Mouse (Mus musculus) CH12.LX (cell line): ENCODE measurements around the gene Sh3rf3. TPM values are rescaled to one million over a fixed set of nuclear protein-coding genes. Genes with fewer than 3 reads are reported as not detected.

Experiments used
- DNase-seq: peaks from one replicate; pipeline ENCODE4 v3.0.0-alpha.2; 2013; ENCODE audit errors: extremely low read depth
- H3K27ac ChIP-seq: 2 replicates; pipeline ENCODE4 v1.5.1; 2012; ENCODE audit warnings: low read depth, mild to moderate bottlenecking, control low read depth, moderate library complexity; ENCODE audit not compliant: insufficient read depth
- H3K27me3 ChIP-seq: replicated peaks from 2 replicates; pipeline ENCODE3; 2012; ENCODE audit warnings: inconsistent platforms
- H3K36me3 ChIP-seq, 2 experiments: replicated peaks in 1 of 2; 2 replicates each; pipeline versions ENCODE3 to v1.6.1; 2012; ENCODE audit warnings: inconsistent platforms in 1 of 2, low read length in 1 of 2, mild to moderate bottlenecking in 1 of 2, mixed read lengths in 1 of 2, moderate library complexity in 1 of 2; ENCODE audit not compliant: control insufficient read depth in 1 of 2, insufficient read depth in 1 of 2
- H3K4me1 ChIP-seq, 2 experiments: 2 replicates each; pipeline ENCODE4 v1.6.1; 2012; ENCODE audit warnings: inconsistent platforms in 1 of 2, moderate library complexity in 1 of 2; ENCODE audit not compliant: insufficient read depth in 2 of 2, control insufficient read depth in 1 of 2
- H3K4me2 ChIP-seq: 2 replicates; pipeline ENCODE4 v1.6.1; 2012; ENCODE audit warnings: low read depth, mild to moderate bottlenecking, control low read depth; ENCODE audit not compliant: poor library complexity, insufficient read depth, severe bottlenecking
- H3K4me3 ChIP-seq, 3 experiments: fragments of 150-350 bp in 1 of 3; sonication (generic) in 1 of 3; replicated peaks in 1 of 3; 2 replicates each; pipeline versions ENCODE3 to v1.5.1; 2011 to 2012; ENCODE audit warnings: low read depth in 2 of 3, low read length in 2 of 3, mild to moderate bottlenecking in 2 of 3, moderate library complexity in 2 of 3, control low read depth in 1 of 3, improper control_type of control experiment in 1 of 3, inconsistent platforms in 1 of 3, mixed read lengths in 1 of 3; ENCODE audit not compliant: poor library complexity in 1 of 3
- H3K79me2 ChIP-seq: replicated peaks from 2 replicates; pipeline ENCODE4 v1.6.1; 2012; ENCODE audit warnings: mild to moderate bottlenecking, moderate library complexity; ENCODE audit not compliant: control insufficient read depth, poor library complexity, insufficient read depth, severe bottlenecking; ENCODE audit errors: extremely low read depth
- H3K9ac ChIP-seq: 2 replicates; pipeline ENCODE4 v1.6.1; 2012; ENCODE audit warnings: low read depth, mild to moderate bottlenecking, control low read depth, moderate library complexity; ENCODE audit not compliant: insufficient read depth
- H3K9me3 ChIP-seq: replicated peaks from 2 replicates; pipeline ENCODE3; 2012; ENCODE audit warnings: low read length, inconsistent platforms, mixed read lengths
- BHLHE40 ChIP-seq: IDR thresholded peaks from 2 replicates; pipeline ENCODE4 v1.6.1; 2011; ENCODE audit warnings: mild to moderate bottlenecking, low read depth, low read length, improper control_type of control experiment
- CTCF ChIP-seq, 2 experiments: IDR thresholded peaks in 1 of 2; conservative IDR thresholded peaks in 1 of 2; 2 replicates each; pipeline ENCODE4 v1.5.1; 2011 to 2012; ENCODE audit warnings: low read depth in 2 of 2, low read length in 2 of 2, improper control_type of control experiment in 1 of 2, inconsistent platforms in 1 of 2, mild to moderate bottlenecking in 1 of 2, moderate library complexity in 1 of 2
- EP300 ChIP-seq: IDR thresholded peaks from 2 replicates; pipeline ENCODE4 v1.6.1; 2011; ENCODE audit warnings: low read length, improper control_type of control experiment
- GABPA ChIP-seq: IDR thresholded peaks from 2 replicates; pipeline ENCODE4 v1.6.1; 2012; ENCODE audit warnings: low read depth, low read length, improper control_type of control experiment, inconsistent platforms; ENCODE audit not compliant: insufficient replicate concordance
- HCFC1 ChIP-seq: IDR thresholded peaks from 2 replicates; pipeline ENCODE4 v1.6.1; 2012; ENCODE audit warnings: low read depth, mild to moderate bottlenecking, inconsistent platforms, low read length, improper control_type of control experiment
- MAFK ChIP-seq: IDR thresholded peaks from 2 replicates; pipeline ENCODE4 v1.6.1; 2011; ENCODE audit warnings: low read length, improper control_type of control experiment; ENCODE audit not compliant: insufficient replicate concordance
- MEF2A ChIP-seq: IDR thresholded peaks from 2 replicates; pipeline ENCODE4 v1.6.1; 2014; ENCODE audit warnings: low read depth, mild to moderate bottlenecking, inconsistent platforms, low read length, improper control_type of control experiment, borderline replicate concordance
- MYC ChIP-seq: IDR thresholded peaks from 2 replicates; pipeline ENCODE4 v1.6.1; 2011; ENCODE audit warnings: low read depth, mild to moderate bottlenecking, improper control_type of control experiment, low read length
- NELFE ChIP-seq: IDR thresholded peaks from 2 replicates; pipeline ENCODE4 v1.6.1; 2011; ENCODE audit warnings: low read depth, low read length, improper control_type of control experiment
- NRF1 ChIP-seq: IDR thresholded peaks from 2 replicates; pipeline ENCODE4 v1.6.1; 2014; ENCODE audit warnings: low read depth, mild to moderate bottlenecking, inconsistent platforms, low read length, improper control_type of control experiment, moderate library complexity
- PAX5 ChIP-seq: IDR thresholded peaks from 2 replicates; pipeline ENCODE4 v1.6.1; 2012; ENCODE audit warnings: low read length, inconsistent platforms, mixed read lengths
- POLR2A ChIP-seq: IDR thresholded peaks from 2 replicates; pipeline ENCODE4 v1.6.1; 2011; ENCODE audit warnings: low read depth, mild to moderate bottlenecking, improper control_type of control experiment, low read length
- RAD21 ChIP-seq: IDR thresholded peaks from 2 replicates; pipeline ENCODE4 v1.6.1; 2011; ENCODE audit warnings: low read depth, mild to moderate bottlenecking, low read length, improper control_type of control experiment, moderate library complexity
- TCF12 ChIP-seq: IDR thresholded peaks from 2 replicates; pipeline ENCODE4 v1.6.1; 2014; ENCODE audit warnings: low read depth, mild to moderate bottlenecking, inconsistent platforms, low read length, improper control_type of control experiment
- USF2 ChIP-seq: conservative IDR thresholded peaks from 2 replicates; pipeline ENCODE4 v1.6.1; 2011; ENCODE audit warnings: low read depth, low read length, improper control_type of control experiment
- ZC3H11A ChIP-seq: IDR thresholded peaks from 2 replicates; pipeline ENCODE4 v1.6.1; 2012; ENCODE audit warnings: low read depth, mild to moderate bottlenecking, inconsistent platforms, low read length, improper control_type of control experiment
- ZMIZ1 ChIP-seq: IDR thresholded peaks from 2 replicates; pipeline ENCODE4 v1.6.1; 2012; ENCODE audit warnings: low read depth, mild to moderate bottlenecking, inconsistent platforms, low read length, improper control_type of control experiment
- ZNF384 ChIP-seq: IDR thresholded peaks from 2 replicates; pipeline ENCODE4 v1.6.1; 2012; ENCODE audit warnings: low read depth, low read length, improper control_type of control experiment, inconsistent platforms
- dilution Hi-C: fragments of 300-500 bp; cut with MboI; formaldehyde crosslinking; loops from 2 replicates; pipeline ENCODE4 v1.14.3; 2020; ENCODE audit warnings: low sequenced_read_pairs; ENCODE audit not compliant: extremely low pct_unique_long_range_greater_than_20kb, extremely low pct_ligation_motif_present
- in situ Hi-C: fragments of 300-500 bp; cut with MboI; formaldehyde crosslinking; loops from 3 replicates; pipeline ENCODE4 v1.14.3; 2019; ENCODE audit warnings: low sequenced_read_pairs, low pct_ligation_motif_present, low pct_unique_long_range_greater_than_20kb, mixed read lengths
- polyA plus RNA-seq: library from polyadenylated mRNA; unstranded; fragments of >175 nt; gene quantifications from 2 replicates; pipeline ENCODE4 v1.2.1, GENCODE M21; 2012; ENCODE audit warnings: low read depth; ENCODE audit not compliant: insufficient read length
- total RNA-seq, 2 experiments: library from RNA; depleted of rRNA; stranded (reverse); fragments of 300-350 nt in 1 of 2; fragments of >200 nt in 1 of 2; gene quantifications; 2 replicates each; pipeline ENCODE4 v1.2.3; 2012 to 2014

Gene Sh3rf3
- total and polyA plus RNA-seq, 3 experiments: 0.13 to 0.64 TPM; not detected in 1

- H3K9me3 ChIP-seq: peaks cover 2% of the 10 kb centered on the region
- H3K27me3 ChIP-seq: no peaks in the 10 kb centered on the region
- TF ChIP-seq ZMIZ1 (no peak), ZNF384 (no peak), ZC3H11A (no peak), POLR2A (no peak), TCF12 (no peak), NELFE (no peak), RAD21 (no peak), NRF1 (no peak)
- no peak overlapping the region for H3K4me2 ChIP-seq
- no peak overlapping the region for H3K4me3 ChIP-seq
- in situ Hi-C loops: loop anchor here (25.0 kb wide), 1 partner anchor 737 kb away; no protein-coding TSS in a partner anchor
- no peak overlapping the region for H3K27ac ChIP-seq
- H3K4me1 ChIP-seq: peaks cover 0 to 17% of the 10 kb centered on the region in 2 experiments; a peak in 3 of 4 replicates
- H3K79me2 ChIP-seq: no peaks in the 10 kb centered on the region
- H3K36me3 ChIP-seq: no peaks in the 10 kb centered on the region
- DNase-seq: peak; percentile 40
- no peak overlapping the region for H3K9ac ChIP-seq
- dilution Hi-C loops: no loop called here
These were observed 312.3 kb downstream of the Sh3rf3 start for GRCm38 (mm10) chr10:59125497-59125896.

GRCm38 (mm10) chr10:59127637-59128036, 314.5 kb downstream of the Sh3rf3 start:
- Histone ChIP-seq H3K79me2 (no peaks in the 10 kb centered on the region), H3K27ac (no peak overlapping the region), H3K4me1 (peaks cover 0 to 17% of the 10 kb centered on the region in 2 experiments; a peak in 3 of 4 replicates), H3K9me3 (no peaks in the 10 kb centered on the region), H3K27me3 (no peaks in the 10 kb centered on the region), H3K9ac (no peak overlapping the region), H3K36me3 (no peaks in the 10 kb centered on the region), H3K4me3 (no peak overlapping the region), H3K4me2 (no peak overlapping the region)
- in situ Hi-C loops: loop anchor here (25.0 kb wide), 1 partner anchor 735 kb away; no protein-coding TSS in a partner anchor
- DNase-seq: no peak
- dilution Hi-C loops: no loop called here
- no peak for TF ChIP-seq MAFK
- no peak for TF ChIP-seq TCF12
- no peak for TF ChIP-seq MYC
- TF ChIP-seq RAD21: no peak
- TF ChIP-seq HCFC1: no peak
- TF ChIP-seq EP300: no peak
- TF ChIP-seq PAX5: no peak
- TF ChIP-seq GABPA: no peak
- TF ChIP-seq ZC3H11A: no peak
- TF ChIP-seq CTCF (conservative IDR thresholded peaks at IDR 0.05 in 1 of 2, IDR thresholded peaks at IDR 0.05 in 1 of 2; ENCODE audit: low read depth in 2 of 2, low read length in 2 of 2): no peak
- no peak for TF ChIP-seq MEF2A
- TF ChIP-seq USF2: no peak
- TF ChIP-seq BHLHE40: no peak
